Mouse (Mus musculus) hindbrain, embryonic 12.5 days (tissue): Measurements from ENCODE around the gene Ptpdc1. TPM values are rescaled to one million over a fixed set of nuclear protein-coding genes. Genes with fewer than 3 reads are reported as not detected.

ENCODE experiments used
- ATAC-seq: fragments of 200-750 bp; cut with Nextera tagmentation; 2 replicates; pipeline ENCODE4 v1.8.0; 2017; ENCODE audit warnings: moderate TSS enrichment; ENCODE audit not compliant: low FRiP score
- H3K27ac ChIP-seq: fragments of 300-500 bp; sonication (generic); 2 replicates; pipeline ENCODE4 v1.5.1; 2016; ENCODE audit warnings: mild to moderate bottlenecking
- H3K27me3 ChIP-seq: fragments of 300-500 bp; sonication (generic); 2 replicates; pipeline ENCODE4 v1.6.1; 2016; ENCODE audit warnings: mild to moderate bottlenecking
- H3K36me3 ChIP-seq: fragments of 300-500 bp; sonication (generic); 2 replicates; pipeline ENCODE4 v1.6.1; 2016; ENCODE audit warnings: mild to moderate bottlenecking
- H3K4me1 ChIP-seq: fragments of 300-500 bp; sonication (generic); 2 replicates; pipeline ENCODE4 v1.6.1; 2016
- H3K4me2 ChIP-seq: fragments of 300-500 bp; sonication (generic); replicated peaks from 2 replicates; pipeline ENCODE4 v1.6.1; 2016; ENCODE audit warnings: mild to moderate bottlenecking
- H3K4me3 ChIP-seq: fragments of 300-500 bp; sonication (generic); 2 replicates; pipeline ENCODE4 v1.5.1; 2016; ENCODE audit warnings: mild to moderate bottlenecking
- H3K9ac ChIP-seq: fragments of 300-500 bp; sonication (generic); 2 replicates; pipeline ENCODE4 v1.6.1; 2016; ENCODE audit warnings: mild to moderate bottlenecking, moderate library complexity
- H3K9me3 ChIP-seq: fragments of 300-500 bp; sonication (generic); replicated peaks from 2 replicates; pipeline ENCODE4 v1.6.1; 2016; ENCODE audit warnings: mild to moderate bottlenecking
- WGBS: fragments of 180-500 bp; shearing (Covaris S2); methylation state at CpG from one replicate; pipeline ENCODE4 v1.1.7; 2016; 5-methylcytosine and 5-hydroxymethylcytosine counted together
- polyA plus RNA-seq: library from polyadenylated mRNA; unstranded; fragments of >200 nt; fragmentation: Nextera tagmentation; extraction: Ambion mirVana; gene quantifications from 2 replicates; pipeline ENCODE4 v1.2.1, GENCODE M21; 2016

Gene Ptpdc1
- polyA plus RNA-seq, 1 experiment from 2014 or later: 20.5 TPM

- H3K4me2 ChIP-seq: no peak overlapping the region
- H3K4me1 ChIP-seq: peaks cover 6% of the 10 kb centered on the region; the same call in 1 of the 2 replicates
- ATAC-seq: no peak
Measured at GRCm38 (mm10) chr13:48553511-48553910, 72.0 kb downstream of the Ptpdc1 start.

DNA sequence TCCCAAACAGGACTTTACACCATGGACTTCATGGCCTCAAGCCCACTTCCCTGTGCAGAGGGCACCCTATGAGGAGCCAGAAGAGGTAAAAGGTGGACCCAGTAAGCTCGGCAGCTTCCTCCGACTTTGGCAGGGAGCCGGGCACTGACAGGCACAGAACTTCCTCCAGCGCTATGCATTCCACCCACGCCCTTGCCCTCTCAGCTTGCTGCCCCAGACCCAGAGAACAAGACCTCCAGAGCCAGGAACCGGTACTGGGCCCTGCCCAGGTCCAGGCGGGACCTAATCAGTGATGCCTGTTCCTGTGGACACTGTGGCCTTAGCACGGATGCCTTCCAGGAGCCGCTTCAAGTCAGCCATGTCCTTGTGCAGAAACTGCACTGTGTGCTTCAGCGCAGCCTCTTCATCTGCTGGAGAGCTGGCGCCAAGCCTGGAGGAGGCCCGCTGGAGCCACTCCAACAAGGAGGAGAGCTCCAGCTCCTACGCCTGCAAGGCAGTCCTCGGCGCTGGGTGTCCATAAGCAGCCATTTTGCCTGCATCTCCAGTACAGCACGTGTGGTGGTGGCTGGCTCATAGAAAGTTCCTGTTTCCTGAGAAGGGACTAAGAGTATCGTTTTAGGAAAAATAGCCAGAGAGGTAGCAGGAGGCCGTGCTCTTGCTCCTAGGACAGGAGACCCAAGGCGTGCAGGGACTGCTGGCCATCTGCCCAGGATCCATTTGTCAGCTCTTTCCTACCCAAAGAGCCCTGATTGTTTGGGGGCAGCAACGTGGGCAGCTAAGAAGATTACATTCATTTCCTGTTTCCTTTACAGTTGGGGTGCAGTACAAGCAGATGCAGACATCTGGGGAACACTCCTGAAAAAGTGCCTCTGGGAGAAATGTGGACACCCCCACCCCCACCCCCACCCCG is 73.0 kb downstream of the Ptpdc1 start:
- Histone ChIP-seq H3K36me3 (no peaks in the 10 kb centered on the region), H3K4me2 (no peak overlapping the region), H3K4me3 (no peak overlapping the region), H3K27me3 (no peaks in the 10 kb centered on the region), H3K4me1 (peaks cover 6% of the 10 kb centered on the region; the same call in 1 of the 2 replicates), H3K9ac (no peak overlapping the region), H3K9me3 (no peaks in the 10 kb centered on the region), H3K27ac (peak overlapping the region; percentile 67)
- WGBS: 79% methylated on average over 21 of the region's 21 CpGs
- ATAC-seq: peak; percentile 38; the same call in 1 of the 2 replicates

More at GRCm38 (mm10) chr13:48553511-48553910, 72.0 kb downstream of the Ptpdc1 start:
- H3K36me3 ChIP-seq: no peaks in the 10 kb centered on the region
- 62% methylated on average over 5 of the region's 5 CpGs for WGBS
- H3K9ac ChIP-seq: no peak overlapping the region
- no peaks in the 10 kb centered on the region for H3K27me3 ChIP-seq
- H3K4me3 ChIP-seq: no peak overlapping the region
- H3K27ac ChIP-seq: no peak overlapping the region
- H3K9me3 ChIP-seq: no peaks in the 10 kb centered on the region

DNA sequence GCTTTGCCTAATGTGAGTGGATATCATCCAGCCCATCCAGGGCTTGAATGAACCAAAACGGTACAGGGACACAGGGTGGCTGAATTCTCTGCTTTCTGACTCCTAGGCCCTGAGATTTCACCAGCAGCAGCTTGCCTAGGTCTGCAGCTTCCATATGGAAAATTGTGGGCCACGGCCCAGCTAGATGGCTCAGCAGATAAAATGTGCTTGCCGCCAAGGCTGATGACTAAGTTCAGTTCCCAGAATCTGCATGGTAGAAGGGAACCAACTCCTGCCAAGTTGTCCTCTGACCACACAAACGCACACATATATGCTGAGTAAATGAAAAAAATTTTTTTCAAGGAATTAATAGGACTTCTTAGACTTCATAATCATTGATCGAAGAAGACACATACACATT is 77.2 kb downstream of the Ptpdc1 start:
- Histone ChIP-seq H3K4me3 (no peak overlapping the region), H3K4me1 (peaks cover 20% of the 10 kb centered on the region), H3K9ac (no peak overlapping the region), H3K9me3 (no peaks in the 10 kb centered on the region), H3K4me2 (no peak overlapping the region), H3K27ac (no peak overlapping the region), H3K27me3 (no peaks in the 10 kb centered on the region), H3K36me3 (no peaks in the 10 kb centered on the region)
- no peak for ATAC-seq
- WGBS: 89% methylated on average over 5 of the region's 5 CpGs

DNA sequence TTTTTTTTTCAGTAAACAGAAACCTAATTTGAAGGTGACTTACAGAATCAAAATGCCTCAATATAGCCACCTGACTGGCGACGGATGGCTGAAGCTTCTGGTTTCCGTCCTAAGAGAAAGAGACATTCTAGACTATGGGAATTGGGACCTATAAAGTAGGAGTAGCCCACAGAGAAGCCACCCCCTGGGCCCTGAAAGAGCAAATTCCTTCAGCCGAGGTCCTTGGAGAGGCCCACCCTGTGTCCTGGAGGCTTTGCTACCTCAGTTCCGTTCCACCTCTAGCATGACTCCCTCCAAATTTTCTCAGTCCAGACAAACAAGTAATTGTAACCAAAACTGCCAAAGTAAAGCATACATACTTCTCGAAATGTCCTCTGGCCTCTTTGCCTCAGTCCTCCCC is 77.8 kb downstream of the Ptpdc1 start:
- H3K4me1 ChIP-seq: peaks cover 16% of the 10 kb centered on the region
- no peak overlapping the region for H3K4me2 ChIP-seq
- H3K27me3 ChIP-seq: no peaks in the 10 kb centered on the region
- no peaks in the 10 kb centered on the region for H3K36me3 ChIP-seq
- ATAC-seq: no peak
- no peaks in the 10 kb centered on the region for H3K9me3 ChIP-seq
- no peak overlapping the region for H3K4me3 ChIP-seq
- WGBS: 91% methylated on average over 6 of the region's 6 CpGs
- no peak overlapping the region for H3K9ac ChIP-seq
- no peak overlapping the region for H3K27ac ChIP-seq

DNA sequence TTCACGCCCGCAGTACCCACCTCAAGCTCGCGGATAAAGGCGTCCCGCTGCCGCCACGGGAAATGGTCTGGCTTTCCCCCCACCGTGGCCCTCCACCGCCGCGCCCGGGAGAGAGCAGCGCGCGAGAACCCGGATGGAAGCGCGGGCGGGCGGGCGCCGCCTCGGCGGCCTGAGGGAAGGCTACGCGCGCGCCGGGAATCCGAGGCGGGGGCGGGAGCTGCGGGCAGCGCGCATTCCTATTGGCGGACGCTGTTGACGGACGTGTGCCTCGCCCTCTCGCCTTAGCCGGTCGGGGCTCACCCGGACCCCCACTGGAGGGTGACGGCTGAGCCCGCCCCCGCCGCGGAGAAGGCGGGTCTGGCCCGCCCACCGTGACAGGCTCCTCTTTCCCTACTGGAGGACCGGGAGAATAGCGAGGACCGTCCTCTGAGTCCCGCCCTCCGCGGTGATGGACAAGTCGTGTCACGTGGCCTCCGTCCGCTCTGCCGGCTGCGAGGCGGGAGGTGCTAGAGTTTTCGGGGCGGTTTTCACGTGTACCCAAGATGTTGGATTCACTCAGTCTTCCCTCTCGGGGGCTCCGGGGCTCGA is 79.0 kb downstream of the Ptpdc1 start:
- Histone ChIP-seq H3K4me2 (peak overlapping the region; percentile 55), H3K27me3 (no peaks in the 10 kb centered on the region), H3K27ac (peak overlapping the region; percentile 98), H3K4me3 (peak overlapping the region; percentile 82), H3K9ac (peak overlapping the region; percentile 97), H3K36me3 (no peaks in the 10 kb centered on the region), H3K4me1 (peaks cover 16% of the 10 kb centered on the region), H3K9me3 (no peaks in the 10 kb centered on the region)
- WGBS: under 1% methylated on average over 67 of the region's 72 CpGs
- ATAC-seq: peak; percentile 97

DNA sequence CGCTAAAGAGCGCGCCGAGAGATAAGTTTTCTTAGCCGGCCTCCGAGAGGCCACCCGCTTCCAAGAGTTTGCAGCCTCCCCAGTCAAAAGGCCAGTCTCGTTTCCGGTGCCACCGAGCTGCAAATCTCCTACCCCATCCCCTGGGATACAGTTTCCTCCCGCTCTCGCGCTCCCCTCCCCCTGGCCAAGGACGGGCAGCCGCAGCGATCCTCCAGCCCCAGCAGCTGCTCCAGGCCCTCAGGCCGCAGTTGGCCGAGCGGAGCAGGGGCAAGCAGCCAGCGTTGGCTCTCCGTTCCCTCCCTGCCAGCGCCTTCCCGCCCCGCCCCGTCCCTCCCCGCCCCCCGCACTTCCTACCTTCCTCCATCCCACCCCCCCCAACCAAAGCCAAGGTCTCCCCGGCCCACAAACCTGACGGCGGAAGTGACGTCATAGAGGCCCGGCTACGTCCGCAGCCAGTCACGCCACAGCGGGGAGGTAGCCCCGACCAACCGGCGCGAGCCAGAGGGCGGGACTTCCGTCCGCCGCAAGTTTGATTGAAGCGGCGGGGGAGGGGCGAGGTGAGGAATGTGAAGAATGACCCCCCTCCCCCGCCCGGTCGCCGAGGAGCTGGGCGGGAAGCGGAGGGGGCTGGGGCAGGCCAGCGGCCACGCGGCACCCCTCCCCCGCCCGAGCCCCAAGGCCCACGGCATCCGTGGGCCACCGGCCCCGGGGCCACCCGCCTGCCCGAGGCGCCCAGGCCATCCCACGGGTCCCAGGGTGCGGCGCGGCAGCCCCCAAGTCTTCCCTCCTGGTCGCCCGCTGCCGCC is 79.8 kb downstream of the Ptpdc1 start:
- peak; percentile 88 for ATAC-seq

DNA sequence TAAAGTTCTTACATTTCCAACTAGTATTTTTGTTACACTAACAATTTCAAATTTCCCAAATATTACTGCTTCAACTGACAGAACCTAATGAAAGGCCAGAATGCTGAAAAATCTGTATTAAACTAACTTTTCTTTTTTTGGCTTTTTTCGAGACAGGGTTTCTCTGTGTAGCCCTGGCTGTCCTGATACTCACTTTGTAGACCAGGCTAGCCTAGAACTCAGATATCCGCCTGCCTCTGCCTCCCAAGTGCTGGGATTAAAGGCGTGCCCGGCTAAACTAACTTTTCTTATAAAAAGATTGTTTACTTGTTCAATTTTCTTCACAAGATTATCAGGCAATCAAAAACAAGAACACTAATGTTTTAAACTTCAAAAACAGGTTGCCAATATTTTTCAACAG is 80.6 kb downstream of the Ptpdc1 start:
- peak overlapping the region; percentile 82 for H3K4me3 ChIP-seq
- H3K36me3 ChIP-seq: no peaks in the 10 kb centered on the region
- ATAC-seq: no peak
- H3K4me1 ChIP-seq: peaks cover 21% of the 10 kb centered on the region
- H3K9me3 ChIP-seq: no peaks in the 10 kb centered on the region
- no peaks in the 10 kb centered on the region for H3K27me3 ChIP-seq
- 0 out of 2 replicates have a peak overlapping the region, but pooled peaks have one; percentile 88 for H3K9ac ChIP-seq
- H3K27ac ChIP-seq: no peak overlapping the region
- H3K4me2 ChIP-seq: peak overlapping the region; percentile 70
- 54% methylated on average over 4 of the region's 4 CpGs for WGBS

More for the DNA sequence above, 79.8 kb downstream of the Ptpdc1 start:
- peak overlapping the region; percentile 98 for H3K27ac ChIP-seq
- H3K36me3 ChIP-seq: no peaks in the 10 kb centered on the region
- no peaks in the 10 kb centered on the region for H3K27me3 ChIP-seq
- H3K9ac ChIP-seq: peak overlapping the region; percentile 97
- H3K4me3 ChIP-seq: peak overlapping the region; percentile 82
- peaks cover 19% of the 10 kb centered on the region for H3K4me1 ChIP-seq
- WGBS: 0% methylated on average over 49 of the region's 72 CpGs
- H3K9me3 ChIP-seq: no peaks in the 10 kb centered on the region
- H3K4me2 ChIP-seq: peak overlapping the region; percentile 70

- no peak overlapping the region; the same call in 1 of the 2 replicates for H3K4me3 ChIP-seq
- H3K36me3 ChIP-seq: no peaks in the 10 kb centered on the region
- no peak overlapping the region for H3K27ac ChIP-seq
- H3K9me3 ChIP-seq: no peaks in the 10 kb centered on the region
- ATAC-seq: no peak
- H3K9ac ChIP-seq: no peak overlapping the region
- peaks cover 21% of the 10 kb centered on the region for H3K4me1 ChIP-seq
- H3K4me2 ChIP-seq: peak overlapping the region; percentile 70
- no peaks in the 10 kb centered on the region for H3K27me3 ChIP-seq
Measured at GRCm38 (mm10) chr13:48544391-48544790, 81.1 kb downstream of the Ptpdc1 start.

GRCm38 (mm10) chr13:48540488-48540887 is 85.0 kb downstream of the Ptpdc1 start:
- ATAC-seq: no peak
- 0 out of 2 replicates have a peak, but pooled peaks cover 8% of the 10 kb centered on the region for H3K36me3 ChIP-seq
- H3K4me3 ChIP-seq: no peak overlapping the region
- H3K9me3 ChIP-seq: no peaks in the 10 kb centered on the region
- H3K4me1 ChIP-seq: peaks cover 21% of the 10 kb centered on the region
- no peak overlapping the region for H3K4me2 ChIP-seq
- H3K27me3 ChIP-seq: no peaks in the 10 kb centered on the region
- no peak overlapping the region for H3K27ac ChIP-seq
- H3K9ac ChIP-seq: no peak overlapping the region
- 81% methylated on average over 1 of the region's 1 CpGs for WGBS

DNA sequence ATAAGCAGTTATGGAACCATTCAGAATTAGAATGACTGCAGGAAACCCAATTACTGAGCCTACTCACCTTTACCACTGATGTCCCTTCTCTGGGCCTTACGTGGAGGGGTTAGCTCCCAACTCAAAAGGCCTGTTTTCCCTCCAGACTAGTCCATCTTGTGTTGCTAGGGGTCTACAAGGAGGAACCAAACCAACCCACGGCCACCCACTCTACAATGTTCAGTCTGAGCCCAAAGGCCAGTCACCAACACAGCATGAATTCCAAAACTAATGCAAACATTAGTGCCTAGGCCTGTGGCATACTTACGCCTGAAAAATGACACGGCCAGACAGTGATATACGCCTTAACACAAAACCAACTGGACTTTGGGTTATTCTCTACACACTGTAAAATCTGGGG is 92.0 kb downstream of the Ptpdc1 start:
- Histone ChIP-seq H3K27ac (no peak overlapping the region), H3K36me3 (0 out of 2 replicates have a peak, but pooled peaks cover 10% of the 10 kb centered on the region), H3K9me3 (no peaks in the 10 kb centered on the region), H3K4me3 (no peak overlapping the region), H3K9ac (no peak overlapping the region), H3K4me1 (no peaks in the 10 kb centered on the region), H3K27me3 (no peaks in the 10 kb centered on the region), H3K4me2 (no peak overlapping the region)
- no peak for ATAC-seq
- 84% methylated on average over 5 of the region's 5 CpGs for WGBS

DNA sequence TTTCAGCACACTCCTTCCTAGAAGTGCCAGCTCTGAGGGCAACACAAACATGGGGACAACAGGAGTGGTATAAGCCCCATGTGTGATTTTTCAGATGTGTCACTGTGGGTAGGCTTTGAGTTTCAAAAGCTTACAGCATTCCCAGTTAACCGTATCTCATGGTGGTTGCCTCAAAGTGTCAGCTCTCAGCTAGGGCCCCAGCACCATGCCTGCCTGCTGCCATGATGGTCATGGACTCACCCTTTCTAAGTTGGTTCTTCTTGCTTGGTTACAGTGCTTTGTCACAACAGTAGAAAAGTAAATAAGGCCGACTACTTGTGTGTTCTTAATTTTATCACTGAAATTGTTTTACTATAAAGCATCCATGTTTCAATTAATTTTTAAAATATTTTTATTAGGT is 94.0 kb downstream of the Ptpdc1 start:
- H3K9ac ChIP-seq: no peak overlapping the region
- H3K4me1 ChIP-seq: no peaks in the 10 kb centered on the region
- no peak for ATAC-seq
- H3K4me3 ChIP-seq: no peak overlapping the region
- no peaks in the 10 kb centered on the region for H3K27me3 ChIP-seq
- WGBS: 84% methylated on average over 2 of the region's 2 CpGs
- H3K4me2 ChIP-seq: no peak overlapping the region
- H3K9me3 ChIP-seq: no peaks in the 10 kb centered on the region
- 0 out of 2 replicates have a peak, but pooled peaks cover 6% of the 10 kb centered on the region for H3K36me3 ChIP-seq
- no peak overlapping the region for H3K27ac ChIP-seq

- Histone ChIP-seq H3K9ac (no peak overlapping the region), H3K27ac (no peak overlapping the region), H3K27me3 (no peaks in the 10 kb centered on the region), H3K9me3 (no peaks in the 10 kb centered on the region), H3K4me3 (no peak overlapping the region), H3K36me3 (0 out of 2 replicates have a peak, but pooled peaks cover 3% of the 10 kb centered on the region), H3K4me2 (no peak overlapping the region), H3K4me1 (no peaks in the 10 kb centered on the region)
- WGBS: 69% methylated on average over 2 of the region's 2 CpGs
- ATAC-seq: 0 out of 2 replicates have a peak, but pooled peaks have one; percentile 16
Measured at GRCm38 (mm10) chr13:48530685-48531084, 94.8 kb downstream of the Ptpdc1 start.
